Mouse (Mus musculus) neutrophil, adult 65 days (primary cell): ENCODE data around the gene Gpld1. TPM values are rescaled to one million over a fixed set of nuclear protein-coding genes. Genes with fewer than 3 reads are reported as not detected.

Experiments
- total RNA-seq: library from RNA; stranded (reverse); gene quantifications from 2 replicates; pipeline ENCODE4 v1.2.4, GENCODE M21; 2023

Gene Gpld1
- total RNA-seq = 0.64 and 0.79 TPM in 2 replicates

GRCm38 (mm10) chr13:24942512-24943282 is at the start of gene Gpld1:
TSS of gene Gpld1 (plus strand) at chr13:24943152.

GRCm38 (mm10) chr13:24937108-24937838 is 5.7 kb upstream of the Gpld1 start, which contains the start of gene Aldh5a1:
TSS of gene Aldh5a1 (minus strand) at chr13:24937661.

GRCm38 (mm10) chr13:25019793-25020539 is 77.0 kb downstream of the Gpld1 start, which contains the start of gene Mrs2:
TSS of gene Mrs2 (minus strand) at chr13:25020379.

Other genes starting within 250 kb of the Gpld1 start
- gene Armh2, start 201.9 kb upstream of the Gpld1 start, total RNA-seq = not detected in 2 replicates
- gene Gmnn, start 181.2 kb upstream of the Gpld1 start, total RNA-seq = 40.1 and 47.0 TPM in 2 replicates
- 155 and 197 TPM in 2 replicates for gene BC005537, start 141.5 kb upstream of the Gpld1 start, total RNA-seq
- gene Acot13, start 111.6 kb upstream of the Gpld1 start, total RNA-seq = 4.2 and 5.7 TPM in 2 replicates
- gene Tdp2, start 111.5 kb upstream of the Gpld1 start, total RNA-seq = 24.7 and 27.6 TPM in 2 replicates
- gene D130043K22Rik, start 98.0 kb upstream of the Gpld1 start, total RNA-seq = 0.13 TPM in 1 of 2 replicates, not detected in the other
- 0.59 and 0.66 TPM in 2 replicates for gene Aldh5a1, start 5.5 kb upstream of the Gpld1 start, total RNA-seq
- 20.9 and 49.8 TPM in 2 replicates for gene Mrs2, start 77.2 kb downstream of the Gpld1 start, total RNA-seq
- not detected in 2 replicates for gene Dcdc2a, start 112.9 kb downstream of the Gpld1 start, total RNA-seq